Mouse (Mus musculus): ENCODE results near the gene Ppp1r15a.
"Not testable (repeated sequence)": the region's sequence is repeated elsewhere in the genome, so short reads cannot be mapped to it uniquely, and the experiment has no call there.

The Ppp1r15a gene

DNA sequence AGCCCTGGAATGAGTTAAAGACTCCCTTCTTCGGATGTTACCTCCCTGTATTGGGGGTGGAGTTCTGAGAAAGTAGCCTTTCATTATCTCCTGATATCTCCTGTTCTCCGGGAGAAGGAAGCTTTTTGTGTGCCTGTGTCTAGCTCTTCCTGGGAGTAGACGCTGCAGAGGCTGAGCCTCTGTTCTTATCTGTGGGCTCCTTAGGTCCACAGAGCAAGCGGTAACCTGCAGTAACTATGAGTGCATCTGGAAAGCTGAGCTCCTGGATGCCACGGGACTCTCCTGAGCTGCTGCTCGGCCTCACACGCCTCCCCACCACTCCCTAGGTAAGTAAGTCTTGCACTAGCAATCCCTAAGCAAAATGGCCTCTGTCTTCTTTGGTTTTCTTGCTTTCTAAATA, 39.9 kb downstream of the Ppp1r15a start:
- in situ Hi-C loops (cut with MboI, MseI), result no loop called here

DNA sequence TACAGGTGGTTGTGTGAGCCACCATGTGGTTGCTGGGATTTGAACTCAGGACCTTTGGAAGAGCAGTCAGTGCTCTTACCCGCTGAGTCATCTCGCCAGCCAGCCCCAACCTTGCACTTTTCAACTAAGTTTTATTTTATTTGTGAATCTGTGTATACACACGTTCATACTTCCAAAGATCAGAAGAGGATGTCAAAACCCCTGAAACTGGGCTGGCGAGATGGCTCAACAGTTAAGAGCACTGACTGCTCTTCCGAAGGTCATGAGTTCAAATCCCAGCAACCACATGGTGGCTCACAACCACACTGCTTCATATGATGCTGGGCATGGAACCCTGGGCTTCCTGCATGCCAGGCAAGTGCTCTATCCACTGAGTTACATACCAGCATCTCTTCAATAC, 41.1 kb downstream of the Ppp1r15a start:
- in situ Hi-C loops (cut with MboI, MseI), result not testable (repeated sequence)

DNA sequence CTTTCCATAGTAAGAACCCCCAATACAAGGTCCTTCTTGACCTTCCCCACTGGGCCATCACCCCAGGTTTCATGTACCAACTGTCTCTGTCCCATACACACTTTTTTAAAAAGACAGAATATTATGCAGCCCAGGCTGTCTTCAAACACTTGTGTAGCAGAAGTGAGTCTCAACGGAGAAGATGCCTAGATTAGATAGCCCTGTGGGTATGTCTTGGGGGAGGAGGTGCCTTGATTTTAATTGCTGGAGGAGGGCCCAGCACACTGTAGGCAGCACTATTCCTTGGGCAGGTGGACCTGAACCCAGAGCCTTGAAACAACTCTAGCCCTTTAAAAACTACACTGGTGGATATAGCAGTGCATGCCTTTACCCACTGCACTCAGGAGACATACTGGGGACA, 43.9 kb downstream of the Ppp1r15a start:
- in situ Hi-C loops (cut with MboI, MseI), result no loop called here

DNA sequence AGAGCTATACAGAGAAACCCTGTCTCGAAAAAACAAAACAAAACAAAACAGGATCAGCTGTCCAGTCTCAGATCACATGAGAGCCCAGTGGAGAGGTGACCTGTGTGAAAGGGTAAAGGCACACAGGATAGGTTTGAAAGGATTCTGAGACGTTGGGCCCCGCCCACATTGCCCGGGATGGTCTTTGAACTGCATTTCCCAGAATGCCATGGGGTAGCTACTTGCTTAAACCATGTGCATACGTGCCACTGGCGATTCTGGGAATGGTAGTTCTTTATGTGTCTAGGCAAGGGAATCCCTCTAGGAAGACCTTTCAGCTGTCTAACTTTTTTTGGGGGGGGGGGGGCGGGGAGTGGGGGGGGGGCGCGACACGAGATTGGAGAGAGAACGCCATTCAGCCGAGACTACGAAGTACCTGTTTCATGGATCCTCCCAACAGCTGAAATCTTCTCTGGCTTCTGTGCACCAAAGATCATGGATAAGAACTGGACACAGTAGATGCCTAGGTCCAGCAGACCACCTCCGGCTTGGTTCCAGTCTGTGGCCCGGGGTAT, 44.6 kb downstream of the Ppp1r15a start, which contains the start of gene Tulp2:
Tulp2 (plus strand) TSS at position 504 of the 554 bp plus-strand sequence.
- in situ Hi-C loops (cut with MboI, MseI), result no loop called here

DNA sequence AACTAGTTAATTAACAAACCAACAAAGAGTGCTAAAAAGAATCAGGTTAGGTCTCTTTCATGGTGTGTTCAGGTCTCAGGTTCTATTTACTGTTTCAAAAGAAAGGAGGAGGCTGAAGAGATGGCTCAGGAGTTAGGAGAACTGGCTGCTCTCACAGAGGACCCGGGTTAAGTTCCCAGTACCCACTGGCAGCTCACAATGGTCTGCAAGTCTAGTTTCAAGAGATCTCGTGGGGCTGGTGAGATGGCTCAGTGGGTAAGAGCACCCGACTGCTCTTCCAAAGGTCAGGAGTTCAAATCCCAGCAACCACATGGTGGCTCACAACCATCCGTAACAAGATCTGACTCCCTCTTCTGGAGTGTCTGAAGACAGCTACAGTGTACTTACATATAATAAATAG, 45.8 kb downstream of the Ppp1r15a start:
- in situ Hi-C loops (cut with MboI, MseI), result not testable (repeated sequence)

- in situ Hi-C loops (cut with MboI, MseI), result loop anchor here (5.0 to 10.0 kb wide), 2 partner anchors 39 to 86 kb away; no protein-coding TSS in a partner anchor
Observed at GRCm38 (mm10) chr7:45478774-45479173, 47.3 kb downstream of the Ppp1r15a start.

GRCm38 (mm10) chr7:45477003-45477402, 49.1 kb downstream of the Ppp1r15a start:
- in situ Hi-C loops (cut with MboI, MseI), result loop anchor here (5.0 to 10.0 kb wide), 2 partner anchors 40 to 88 kb away; no protein-coding TSS in a partner anchor

GRCm38 (mm10) chr7:45476453-45476852, 49.6 kb downstream of the Ppp1r15a start:
- in situ Hi-C loops (cut with MboI, MseI), result loop anchor here (5.0 to 10.0 kb wide), 2 partner anchors 41 to 88 kb away; no protein-coding TSS in a partner anchor

GRCm38 (mm10) chr7:45475291-45475969, 50.6 kb downstream of the Ppp1r15a start:
- in situ Hi-C loops (cut with MboI, MseI), result loop anchor here (5.0 to 10.0 kb wide), 2 partner anchors 42 to 89 kb away; no protein-coding TSS in a partner anchor
